Mouse (Mus musculus) testis, postnatal 10 days (tissue): Measurements from ENCODE around the gene Il17re.

ENCODE experiments used
- DNase-seq: peaks from one replicate; pipeline ENCODE4 v3.0.0; 2021; ENCODE audit warnings: low spot score

Gene Il17re

GRCm38 (mm10) chr6:113443091-113443490 lies 15.2 kb upstream of the Il17re start:
- DNase-seq, result no peak

GRCm38 (mm10) chr6:113444207-113444965 lies 13.9 kb upstream of the Il17re start:
- no peak for DNase-seq

- DNase-seq, result no peak
Observed at GRCm38 (mm10) chr6:113447639-113448038, 10.6 kb upstream of the Il17re start.

GRCm38 (mm10) chr6:113451839-113452238 lies 6.4 kb upstream of the Il17re start:
- no peak for DNase-seq

GRCm38 (mm10) chr6:113455007-113455406 lies 3.3 kb upstream of the Il17re start:
- DNase-seq, result no peak

- DNase-seq, result no peak
Observed at GRCm38 (mm10) chr6:113458635-113459034, 351 bp downstream of the Il17re start.

- DNase-seq, result no peak
Observed at GRCm38 (mm10) chr6:113464040-113464439, 5.8 kb downstream of the Il17re start.

GRCm38 (mm10) chr6:113465602-113466001 lies 7.3 kb downstream of the Il17re start:
- no peak for DNase-seq

GRCm38 (mm10) chr6:113468512-113468911 lies 10.2 kb downstream of the Il17re start:
- no peak for DNase-seq

- peak; percentile 78 for DNase-seq
Observed at GRCm38 (mm10) chr6:113469021-113469420, 10.7 kb downstream of the Il17re start.

GRCm38 (mm10) chr6:113469432-113469831 lies 11.1 kb downstream of the Il17re start:
- peak; percentile 93 for DNase-seq

GRCm38 (mm10) chr6:113471297-113471936 lies 13.1 kb downstream of the Il17re start, which contains the start of gene Il17rc:
Gene Il17rc, plus strand, starts transcription at chr6:113471427.
- DNase-seq, result peak; percentile 80

GRCm38 (mm10) chr6:113472061-113472460 lies 13.8 kb downstream of the Il17re start:
- no peak for DNase-seq

GRCm38 (mm10) chr6:113473246-113473645 lies 15.0 kb downstream of the Il17re start:
- DNase-seq, result no peak

GRCm38 (mm10) chr6:113473715-113474114 lies 15.4 kb downstream of the Il17re start:
- no peak for DNase-seq

- DNase-seq, result no peak
Observed at GRCm38 (mm10) chr6:113477353-113477752, 19.1 kb downstream of the Il17re start.

GRCm38 (mm10) chr6:113478906-113479305 lies 20.6 kb downstream of the Il17re start:
- no peak for DNase-seq

- no peak for DNase-seq
Observed at GRCm38 (mm10) chr6:113480555-113481373, 22.5 kb downstream of the Il17re start.

- peak; percentile 62 for DNase-seq
Observed at GRCm38 (mm10) chr6:113482477-113483099, 24.3 kb downstream of the Il17re start.

GRCm38 (mm10) chr6:113483100-113483615 lies 24.9 kb downstream of the Il17re start, which contains the start of gene Creld1:
Gene Creld1, plus strand, starts transcription at chr6:113483297.
- peak; percentile 95 for DNase-seq

GRCm38 (mm10) chr6:113483729-113484128 lies 25.4 kb downstream of the Il17re start:
- no peak for DNase-seq

- no peak for DNase-seq
Observed at GRCm38 (mm10) chr6:113487125-113487576, 28.9 kb downstream of the Il17re start.
